Mouse (Mus musculus) kidney, postnatal 10 days (tissue): ENCODE data around the gene Ceacam9.

ENCODE experiments used
- DNase-seq: peaks from one replicate; pipeline ENCODE4 v3.0.0; 2021; ENCODE audit warnings: mixed read lengths

The Ceacam9 gene

GRCm38 (mm10) chr7:16745373-16745772 lies 23.6 kb downstream of the Ceacam9 start:
- no peak for DNase-seq

GRCm38 (mm10) chr7:16746093-16746492 lies 24.4 kb downstream of the Ceacam9 start:
- DNase-seq: peak; percentile 75

- no peak for DNase-seq
Observed at GRCm38 (mm10) chr7:16747656-16748055, 25.9 kb downstream of the Ceacam9 start.

DNA sequence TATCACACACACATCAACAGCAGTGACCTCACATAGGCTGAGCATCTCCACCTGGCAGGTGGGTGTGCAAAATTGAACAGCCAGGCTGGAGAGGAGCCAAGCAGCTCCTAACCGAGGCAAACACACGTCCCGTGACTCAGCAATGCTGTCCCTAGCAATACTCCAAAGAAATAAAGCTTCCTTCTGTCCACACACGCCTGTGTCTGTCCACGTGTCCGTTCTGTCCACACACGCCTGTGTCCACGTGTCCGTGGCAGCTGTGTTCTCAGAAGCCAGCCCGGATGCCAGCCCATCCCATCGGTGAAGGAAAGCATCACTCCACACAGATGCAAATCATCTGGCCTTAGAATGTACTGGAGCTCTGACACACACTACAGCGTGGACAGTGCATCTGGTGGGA lies 30.3 kb downstream of the Ceacam9 start:
- DNase-seq: no peak

DNA sequence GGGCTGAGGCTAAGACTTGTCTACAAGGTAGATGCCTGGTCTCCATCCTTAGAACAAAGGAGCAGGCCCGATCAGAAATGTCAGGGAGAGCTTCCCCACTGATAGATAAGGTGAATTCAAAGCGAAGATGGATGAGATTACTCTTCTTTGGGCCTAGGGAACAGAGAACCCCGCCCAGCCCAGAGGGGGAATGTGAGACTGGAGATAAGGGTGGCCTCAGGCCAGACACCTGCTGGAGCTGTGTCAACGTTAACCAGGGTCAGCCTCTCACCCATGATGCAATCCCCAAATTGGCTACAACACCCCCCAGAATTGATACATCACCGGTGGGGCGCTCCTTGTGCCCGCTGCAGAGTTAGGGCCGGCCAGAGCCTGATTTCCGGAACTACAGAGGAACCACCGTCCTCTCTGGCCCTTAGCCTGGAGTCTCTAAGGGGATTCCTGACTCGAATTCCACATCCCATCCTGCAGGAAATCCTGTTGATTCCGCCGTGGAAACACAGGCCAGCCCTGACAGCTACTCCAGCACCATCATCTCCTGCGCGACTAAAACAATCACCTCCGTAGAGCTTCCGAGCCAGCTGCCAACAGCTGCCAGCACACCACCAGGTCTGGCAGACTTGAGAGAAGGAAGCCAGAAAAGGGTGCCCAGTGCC lies 33.8 kb downstream of the Ceacam9 start:
- DNase-seq: peak; percentile 59

DNA sequence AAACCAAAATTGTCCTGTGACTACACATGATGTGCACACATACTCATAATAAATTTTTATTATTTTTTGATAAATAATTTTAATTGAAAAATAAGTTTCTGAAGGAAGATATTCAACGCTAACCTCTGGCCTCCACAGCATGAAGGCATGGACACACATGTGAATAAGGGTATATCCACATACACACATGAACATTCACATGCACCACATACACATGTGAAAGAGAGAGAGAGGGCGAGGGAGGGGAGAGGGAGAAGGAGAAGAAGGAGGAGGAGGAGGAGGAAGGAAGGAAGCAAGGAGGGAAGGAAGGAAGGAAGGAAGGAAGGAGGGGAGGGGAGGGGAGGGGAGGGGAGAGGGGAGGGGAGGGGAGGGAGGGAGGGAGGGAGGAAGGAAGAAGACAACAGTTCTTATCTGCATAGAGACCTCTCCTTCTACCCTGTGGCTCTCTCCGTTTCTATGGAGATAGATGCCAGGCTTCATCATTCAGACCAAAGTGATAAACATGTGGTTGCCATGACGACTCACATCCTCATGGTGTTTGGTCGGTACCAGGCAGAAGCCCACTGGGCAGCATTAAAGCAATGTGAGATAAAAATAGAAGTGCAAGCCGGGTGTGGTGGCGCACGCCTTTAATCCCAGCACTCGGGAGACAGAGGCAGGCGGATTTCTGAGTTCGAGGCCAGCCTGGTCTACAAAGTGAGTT lies 37.3 kb downstream of the Ceacam9 start:
- no peak for DNase-seq

GRCm38 (mm10) chr7:16760292-16760691 lies 38.6 kb downstream of the Ceacam9 start:
- peak; percentile 74 for DNase-seq

DNA sequence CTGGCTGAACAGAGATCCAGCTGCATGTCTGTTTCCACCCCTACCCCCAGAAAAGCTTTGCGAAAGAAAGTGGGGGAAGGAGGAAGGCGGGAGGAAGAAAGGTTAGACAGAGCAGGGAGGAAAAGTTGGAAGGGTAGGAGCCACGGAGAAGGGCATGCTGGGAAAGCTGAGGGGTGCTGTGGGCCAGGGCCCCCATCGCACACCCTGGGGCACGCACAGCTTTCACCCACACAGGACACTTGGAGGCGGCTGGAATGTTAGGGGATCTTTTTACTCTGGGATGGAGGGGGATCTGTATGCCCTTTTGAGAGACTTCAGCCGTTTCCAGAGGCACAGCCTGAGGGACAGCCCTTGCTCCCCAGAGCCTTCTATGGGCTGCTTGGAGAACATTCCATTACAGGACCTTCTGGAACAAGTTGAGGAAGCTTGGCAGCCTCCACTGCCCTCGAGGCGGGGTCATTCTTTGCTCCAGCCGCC lies 39.3 kb downstream of the Ceacam9 start:
- peak; percentile 83 for DNase-seq

DNA sequence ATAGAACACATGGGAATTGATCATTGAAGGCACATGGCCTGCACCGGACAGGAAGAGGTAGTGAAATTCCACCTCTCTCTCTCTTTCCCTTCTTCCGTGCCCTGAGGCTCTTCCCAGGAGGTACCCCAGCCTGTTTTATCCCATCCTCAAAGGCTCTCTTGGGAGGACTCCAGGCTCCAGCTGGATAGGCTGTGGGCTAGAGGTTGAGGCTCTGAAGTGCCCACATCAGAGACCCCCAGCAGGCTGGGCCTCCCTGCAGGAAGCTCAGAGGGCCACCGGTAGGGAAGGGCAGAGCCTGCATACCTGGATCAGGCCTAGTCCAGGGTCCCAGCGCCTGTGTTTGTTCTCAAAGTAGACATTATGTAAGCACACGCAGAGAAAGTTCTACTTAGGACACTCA lies 39.9 kb downstream of the Ceacam9 start:
- peak; percentile 26 for DNase-seq

DNA sequence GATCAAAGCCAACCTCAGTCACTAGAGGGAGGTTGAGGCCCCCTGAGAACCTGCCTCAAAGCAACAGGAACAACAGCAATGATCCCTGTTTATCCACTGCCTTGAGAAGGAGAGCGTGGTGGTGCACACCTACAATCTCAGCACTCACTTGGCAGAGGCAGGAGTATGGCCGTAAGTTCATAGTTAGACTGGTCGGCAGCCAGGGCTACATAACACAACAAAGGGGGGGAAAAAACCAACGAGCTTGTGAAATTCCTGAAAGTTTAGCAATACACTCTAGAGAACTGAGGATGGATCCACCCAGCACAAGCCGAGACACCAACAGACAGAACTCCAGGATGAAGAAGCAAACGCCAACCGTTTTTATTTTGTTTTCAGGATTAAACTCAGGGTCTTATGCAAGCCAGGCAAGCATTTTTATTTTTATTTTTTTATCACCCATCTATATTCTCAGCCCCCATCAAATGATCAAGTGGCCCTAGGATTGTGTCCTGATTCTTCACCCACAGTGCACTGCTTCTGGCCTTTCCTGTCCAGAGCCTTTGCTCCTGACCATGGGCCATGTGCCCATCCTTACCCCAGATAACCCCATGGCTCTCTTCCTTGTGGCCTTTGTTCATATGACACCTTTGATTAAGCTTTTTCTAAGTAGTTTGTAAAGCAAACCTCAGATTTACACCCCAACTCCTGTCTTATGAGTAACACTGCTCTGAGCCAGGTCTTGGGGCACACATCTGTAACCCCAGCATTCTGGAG lies 41.9 kb downstream of the Ceacam9 start:
- no peak for DNase-seq

GRCm38 (mm10) chr7:16766443-16766842 lies 44.7 kb downstream of the Ceacam9 start:
- DNase-seq: no peak
